Mouse (Mus musculus) heart, adult 2 months (tissue): ENCODE data around the gene Anp32e. TPM values are rescaled to one million over a fixed set of nuclear protein-coding genes. Genes with fewer than 3 reads are reported as not detected.

Source experiments
- DNase-seq, 2 experiments: peaks; one replicate each; pipeline ENCODE4 v3.0.0; 2021
- H3K27ac ChIP-seq: fragments of 200-600 bp; 2 replicates; pipeline ENCODE4 v1.8.1; 2022
- H3K27me3 ChIP-seq: fragments of 200-500 bp; 2 replicates; pipeline ENCODE4 v1.6.1; 2012; ENCODE audit warnings: mild to moderate bottlenecking, low read length, inconsistent platforms, mixed read lengths; ENCODE audit not compliant: control insufficient read depth, insufficient read depth
- H3K36me3 ChIP-seq: fragments of 200-500 bp; 2 replicates; pipeline ENCODE4 v1.6.1; 2012; ENCODE audit warnings: low read length, inconsistent platforms; ENCODE audit not compliant: control insufficient read depth, insufficient read depth
- H3K4me1 ChIP-seq: fragments of 200-500 bp; 2 replicates; pipeline ENCODE4 v1.6.1; 2011; ENCODE audit warnings: low read length; ENCODE audit not compliant: control insufficient read depth, insufficient read depth
- H3K4me3 ChIP-seq: fragments of 200-600 bp; 2 replicates; pipeline ENCODE4 v1.8.1; 2022
- H3K79me2 ChIP-seq: fragments of 200-500 bp; replicated peaks from 2 replicates; pipeline ENCODE4 v1.6.1; 2012; ENCODE audit warnings: mild to moderate bottlenecking, inconsistent platforms, low read length, moderate library complexity, mixed read lengths; ENCODE audit not compliant: control insufficient read depth, insufficient read depth
- H3K9ac ChIP-seq: fragments of 200-500 bp; 2 replicates; pipeline ENCODE4 v1.6.1; 2012; ENCODE audit warnings: low read depth, mild to moderate bottlenecking, control low read depth, inconsistent platforms, low read length, mixed read lengths
- CTCF ChIP-seq: fragments of 200-600 bp; IDR thresholded peaks from 2 replicates; pipeline ENCODE4 v1.8.1; 2022; ENCODE audit warnings: antibody characterized with exemption, mild to moderate bottlenecking, moderate library complexity
- EP300 ChIP-seq: fragments of 200-500 bp; IDR thresholded peaks from 2 replicates; pipeline ENCODE4 v1.6.1; 2011; ENCODE audit warnings: low read depth, low read length, control low read depth; ENCODE audit not compliant: insufficient read depth
- POLR2A ChIP-seq: fragments of 200-500 bp; IDR thresholded peaks from 2 replicates; pipeline ENCODE4 v1.6.1; 2011; ENCODE audit warnings: mild to moderate bottlenecking, low read depth, low read length, control low read depth; ENCODE audit not compliant: insufficient read depth
- WGBS: fragments of 180-500 bp; shearing (Covaris S2); methylation state at CpG from one replicate; pipeline ENCODE4 v1.1.7; 2018; 5-methylcytosine and 5-hydroxymethylcytosine counted together
- intact Hi-C: fragments of 180-260 bp; cut with DNase I; formaldehyde crosslinking; loops from one replicate; pipeline ENCODE4 v1.15.1; 2025
- polyA plus RNA-seq: library from polyadenylated mRNA; depleted of rRNA; stranded (reverse); fragments of >200 nt; gene quantifications from 2 replicates; pipeline ENCODE4 v1.2.3, GENCODE M21; 2012; rRNA removed
- total RNA-seq, 2 experiments: library from RNA; stranded (reverse); gene quantifications; 2 replicates each; pipeline ENCODE4 v1.2.3; 2021

Anp32e gene
- total and polyA plus RNA-seq, 3 experiments: 15.5 to 90.9 (median 83.0) TPM

DNA sequence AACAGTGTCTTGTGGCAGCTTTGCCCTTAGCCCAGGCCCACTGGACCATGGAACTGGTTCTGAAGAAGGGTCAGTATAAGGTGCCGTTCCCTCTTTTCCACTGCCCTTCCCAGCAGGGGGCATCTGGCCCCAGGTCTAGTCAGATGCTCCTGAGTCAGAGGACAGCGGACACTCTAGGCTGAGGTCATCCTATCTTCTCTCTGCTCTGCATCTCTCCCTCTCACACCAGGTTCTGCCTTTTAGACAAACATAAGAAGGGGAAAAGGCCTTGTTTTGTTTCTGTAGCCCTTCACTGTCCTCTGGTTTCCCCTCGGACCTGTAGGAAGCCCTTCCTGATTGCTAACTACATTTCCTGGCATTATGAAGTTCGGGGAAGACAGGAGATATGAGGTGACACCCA is 64.8 kb downstream of the Anp32e start:
- TF ChIP-seq CTCF (peak; percentile 59), POLR2A (no peak; the same call in 1 of the 2 replicates), EP300 (0 out of 2 replicates have a peak, but pooled peaks have one; percentile 42)
- peaks cover 24% of the 10 kb centered on the region for H3K4me1 ChIP-seq
- WGBS: 11% methylated on average over 4 of the region's 4 CpGs
- peaks cover 12% of the 10 kb centered on the region for H3K36me3 ChIP-seq
- intact Hi-C loops: loop anchor here (2.0 to 10.0 kb wide), 2 partner anchors 101 to 561 kb away; partner anchors contain the start of genes Aph1a, BC028528 and Txnip
- no peaks in the 10 kb centered on the region for H3K27me3 ChIP-seq
- peak overlapping the region; percentile 87 for H3K9ac ChIP-seq
- peak overlapping the region; percentile 67 for H3K4me3 ChIP-seq
- H3K79me2 ChIP-seq: no peaks in the 10 kb centered on the region
- peak; percentile 65 to 71 for DNase-seq
- H3K27ac ChIP-seq: peak overlapping the region; percentile 90

DNA sequence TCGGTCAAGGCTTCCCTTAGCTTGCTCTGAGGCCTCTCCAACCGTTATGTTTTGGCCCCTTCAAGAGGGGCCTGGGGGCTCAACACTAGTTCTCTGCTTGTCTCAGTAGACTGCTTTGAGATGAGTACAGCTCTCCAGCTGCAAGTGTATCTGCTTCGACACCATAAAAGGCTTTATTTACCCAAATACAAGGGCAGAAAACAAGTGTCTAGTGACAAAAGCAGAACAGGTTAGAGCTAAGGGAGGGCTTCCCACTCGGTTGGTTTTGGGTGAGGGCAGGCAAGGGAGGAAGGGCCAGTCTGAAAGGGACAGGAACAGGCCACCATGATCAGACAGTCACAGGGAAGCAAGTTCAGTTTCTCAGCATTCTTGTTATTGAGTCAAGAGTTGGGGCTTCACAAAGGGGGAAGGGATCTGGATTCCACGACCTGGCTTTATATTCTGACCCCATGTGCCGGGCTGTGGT is 65.4 kb downstream of the Anp32e start:
- H3K4me1 ChIP-seq: peaks cover 22% of the 10 kb centered on the region
- DNase-seq: peak in 1 of 2 experiments; percentile 59

DNA sequence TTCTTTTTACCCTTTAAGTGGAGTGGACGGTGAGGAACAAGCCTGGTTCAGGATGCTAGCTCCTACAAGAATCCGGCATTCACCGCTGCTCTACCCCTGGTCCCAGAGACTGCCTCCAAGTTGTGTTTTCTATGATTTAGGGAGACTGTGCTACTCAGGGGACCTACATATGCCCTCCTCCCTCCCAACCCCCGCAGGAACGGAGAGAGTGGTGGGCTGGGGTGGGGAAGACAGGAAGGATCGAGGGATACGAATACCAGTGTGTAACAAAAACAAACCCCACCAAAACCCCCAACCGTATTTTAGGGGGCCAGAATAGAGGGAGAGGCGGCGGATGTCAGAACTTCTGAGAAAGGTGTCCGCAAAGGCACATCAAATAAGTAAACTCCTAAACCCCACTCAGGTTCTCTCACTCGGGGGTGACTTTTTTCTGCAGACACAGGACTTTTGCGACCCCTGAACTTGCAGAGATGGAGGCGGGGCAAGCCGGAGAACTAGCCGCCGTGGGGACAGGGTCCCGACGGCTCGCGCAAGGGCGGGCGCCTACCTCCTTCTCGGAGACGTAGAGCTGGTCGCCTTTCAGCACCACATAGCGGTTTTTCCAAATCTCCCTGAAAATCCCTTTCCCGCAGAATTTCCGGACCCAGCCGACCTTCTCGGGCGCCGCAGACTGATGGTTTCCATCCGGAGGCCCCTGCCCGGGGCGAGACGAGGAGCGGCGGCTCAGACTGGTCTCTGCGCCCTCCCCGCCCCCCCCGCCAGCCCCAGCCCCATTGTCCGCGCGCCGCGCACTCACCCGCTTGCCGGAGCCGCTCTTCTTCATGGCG is 66.1 kb downstream of the Anp32e start:
- peak; percentile 68 to 74 for DNase-seq
- peak overlapping the region; percentile 67 for H3K4me3 ChIP-seq
- intact Hi-C loops: loop anchor here (2.0 to 10.0 kb wide), 2 partner anchors 102 to 560 kb away; partner anchors contain the start of genes Aph1a, BC028528 and Txnip
- H3K27me3 ChIP-seq: no peaks in the 10 kb centered on the region
- peak overlapping the region; percentile 90 for H3K27ac ChIP-seq
- peaks cover 10% of the 10 kb centered on the region for H3K36me3 ChIP-seq
- H3K9ac ChIP-seq: peak overlapping the region; percentile 87
- H3K4me1 ChIP-seq: peaks cover 20% of the 10 kb centered on the region
- TF ChIP-seq POLR2A (no peak), EP300 (no peak), CTCF (no peak)
- WGBS: 2% methylated on average over 49 of the region's 51 CpGs
- no peaks in the 10 kb centered on the region for H3K79me2 ChIP-seq

More for the DNA sequence above, 65.4 kb downstream of the Anp32e start:
- Histone ChIP-seq H3K9ac (peak overlapping the region; percentile 87), H3K36me3 (peaks cover 10% of the 10 kb centered on the region), H3K79me2 (no peaks in the 10 kb centered on the region), H3K27ac (peak overlapping the region; percentile 90), H3K4me3 (peak overlapping the region; percentile 67), H3K27me3 (no peaks in the 10 kb centered on the region)
- intact Hi-C loops: loop anchor here (2.0 to 10.0 kb wide), 2 partner anchors 102 to 560 kb away; partner anchors contain the start of genes Aph1a, BC028528 and Txnip
- 9% methylated on average over 6 of the region's 6 CpGs for WGBS
- TF ChIP-seq POLR2A (peak; percentile 6), CTCF (no peak), EP300 (0 out of 2 replicates have a peak, but pooled peaks have one; percentile 12)

DNA sequence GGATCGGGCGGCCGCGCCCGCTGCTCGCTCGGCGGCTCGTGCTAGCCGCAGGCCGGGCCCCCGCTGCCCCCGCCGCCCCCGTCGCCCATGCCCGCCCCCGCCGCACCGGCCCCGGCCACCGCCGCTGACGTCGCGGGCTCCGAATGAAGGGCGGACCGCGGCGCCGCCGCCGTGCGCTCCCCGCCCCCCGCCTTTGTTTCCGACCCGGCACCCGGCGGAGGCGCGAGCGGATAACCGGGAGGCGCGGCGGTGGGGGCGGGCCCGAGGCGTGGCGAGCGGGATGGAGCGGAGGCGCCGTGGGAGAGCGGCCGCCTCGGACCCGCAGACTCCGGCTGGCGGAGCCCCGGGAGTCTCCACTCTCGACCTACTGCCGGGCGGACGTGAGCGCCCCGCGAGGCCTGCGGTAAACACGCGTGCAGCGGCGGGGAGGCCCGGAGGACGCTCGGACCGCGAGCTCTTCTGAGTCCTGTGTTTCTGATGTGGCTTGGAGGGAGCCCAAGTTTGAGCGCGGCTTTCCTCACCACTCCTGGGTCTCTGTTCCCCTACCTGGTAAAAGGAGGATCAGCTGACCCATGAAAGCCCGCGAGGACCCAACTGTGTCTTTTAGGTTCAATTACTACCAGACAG is 66.9 kb downstream of the Anp32e start, which contains the start of gene Plekho1:
Gene Plekho1 (minus strand): TSS at position 200 of the 627 bp plus-strand sequence.
- WGBS: 0% methylated on average over 74 of the region's 84 CpGs
- H3K4me1 ChIP-seq: peaks cover 22% of the 10 kb centered on the region
- H3K27me3 ChIP-seq: no peaks in the 10 kb centered on the region
- TF ChIP-seq CTCF (peak; percentile 45), POLR2A (peak; percentile 45), EP300 (no peak)
- intact Hi-C loops: loop anchor here (2.0 to 10.0 kb wide), 2 partner anchors 103 to 559 kb away; partner anchors contain the start of genes Aph1a, BC028528 and Txnip
- H3K27ac ChIP-seq: peak within 1 kb of the TSS; percentile 90
- peak; percentile 88 to 89 for DNase-seq
- peak within 1 kb of the TSS; percentile 67 for H3K4me3 ChIP-seq
- H3K36me3 ChIP-seq: peaks cover 10% of the 10 kb centered on the region
- H3K79me2 ChIP-seq: no peaks in the 10 kb centered on the region
- H3K9ac ChIP-seq: peak within 1 kb of the TSS; percentile 87

DNA sequence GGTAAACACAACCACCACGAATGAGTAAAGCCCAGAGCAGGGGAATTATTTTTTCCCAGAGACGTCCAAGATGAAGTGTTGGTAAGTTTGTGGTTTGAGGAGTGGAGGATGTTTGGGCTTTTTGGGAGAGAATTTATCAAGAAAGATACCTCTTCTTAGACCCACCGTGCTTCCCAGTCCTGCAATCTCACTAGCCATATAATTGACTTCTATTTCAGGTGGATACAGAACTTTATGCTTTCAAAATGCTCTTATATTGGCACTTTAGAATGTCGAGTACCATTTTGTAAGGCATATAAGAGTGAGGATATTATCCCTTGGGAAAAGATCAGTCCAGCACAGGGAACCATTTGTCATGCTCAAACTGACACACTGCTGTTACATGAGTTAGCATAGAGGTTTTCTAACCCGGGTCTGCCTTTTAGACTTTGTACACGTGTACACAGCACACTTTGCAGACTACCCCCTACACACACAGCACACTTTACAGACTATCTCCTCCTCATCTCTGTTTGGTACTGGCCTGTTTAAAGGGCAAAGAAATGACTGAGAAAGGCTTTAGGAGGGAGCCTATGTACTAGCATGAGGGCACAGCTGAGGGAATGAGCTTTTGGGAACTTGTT is 67.5 kb downstream of the Anp32e start:
- TF ChIP-seq POLR2A (no peak), EP300 (no peak), CTCF (no peak)
- H3K4me3 ChIP-seq: peak overlapping the region; percentile 67
- no peaks in the 10 kb centered on the region for H3K27me3 ChIP-seq
- no peaks in the 10 kb centered on the region for H3K79me2 ChIP-seq
- no peak for DNase-seq
- peaks cover 25% of the 10 kb centered on the region for H3K4me1 ChIP-seq
- H3K36me3 ChIP-seq: peaks cover 5% of the 10 kb centered on the region
- H3K9ac ChIP-seq: peak overlapping the region; percentile 87
- intact Hi-C loops: loop anchor here (10.0 kb wide), 1 partner anchor 558 kb away; the partner anchor contains the start of gene Txnip
- H3K27ac ChIP-seq: peak overlapping the region; percentile 90
- WGBS: 10% methylated on average over 6 of the region's 6 CpGs

Other genes with a start within 250 kb of the Anp32e start
- gene Adamtsl4, start 241.3 kb upstream of the Anp32e start, total RNA-seq: 10 to 100 TPM; 39.2 to 51.4 TPM
- 36.2 and 46.2 TPM in 2 replicates for gene Adamtsl4, start 241.3 kb upstream of the Anp32e start, polyA plus RNA-seq
- gene Ecm1, start 189.7 kb upstream of the Anp32e start, total RNA-seq: 10 to 100 TPM; 54.4 to 61.9 TPM
- gene Ecm1, start 189.7 kb upstream of the Anp32e start, polyA plus RNA-seq: 173 and 200 TPM in 2 replicates
- gene Tars2, start 169.0 kb upstream of the Anp32e start, total RNA-seq: 10 to 100 TPM; 42.1 to 45.3 TPM
- gene Tars2, start 169.0 kb upstream of the Anp32e start, polyA plus RNA-seq: 31.3 and 54.4 TPM in 2 replicates
- 10 to 100 TPM; 35.5 to 47.7 TPM for gene Rprd2, start 110.4 kb upstream of the Anp32e start, total RNA-seq
- 12.1 and 13.9 TPM in 2 replicates for gene Rprd2, start 110.4 kb upstream of the Anp32e start, polyA plus RNA-seq
- gene Prpf3, start 73.4 kb upstream of the Anp32e start, total RNA-seq: 10 to 100 TPM; 19.4 to 24.0 TPM
- 9.3 and 13.2 TPM in 2 replicates for gene Prpf3, start 73.4 kb upstream of the Anp32e start, polyA plus RNA-seq
- gene Mrps21, start 57.7 kb upstream of the Anp32e start, total RNA-seq: 100 to 1,000 TPM; 314 to 350 TPM
- gene Mrps21, start 57.7 kb upstream of the Anp32e start, polyA plus RNA-seq: 174 and 218 TPM in 2 replicates
- gene Ciart, start 47.0 kb upstream of the Anp32e start, total RNA-seq: 10 to 100 TPM in 1 of 2 experiments, 1 to 10 TPM in 1; 5.1 to 27.0 TPM
- gene Ciart, start 47.0 kb upstream of the Anp32e start, polyA plus RNA-seq: 5.0 and 7.7 TPM in 2 replicates
- gene BC028528, start 37.2 kb upstream of the Anp32e start, total RNA-seq: 1 to 10 TPM; 8.5 to 9.0 TPM
- 14.5 and 29.8 TPM in 2 replicates for gene BC028528, start 37.2 kb upstream of the Anp32e start, polyA plus RNA-seq
- gene Aph1a, start 35.3 kb upstream of the Anp32e start, total RNA-seq: 100 to 1,000 TPM in 1 of 2 experiments, 10 to 100 TPM in 1; 99.9 to 121 TPM
- gene Aph1a, start 35.3 kb upstream of the Anp32e start, polyA plus RNA-seq: 98.7 and 120 TPM in 2 replicates
- 100 to 1,000 TPM; 146 to 208 TPM for gene Car14, start 24.6 kb upstream of the Anp32e start, total RNA-seq
- 227 and 279 TPM in 2 replicates for gene Car14, start 24.6 kb upstream of the Anp32e start, polyA plus RNA-seq
- 10 to 100 TPM; 65.4 to 67.5 TPM for gene Plekho1, start 66.8 kb downstream of the Anp32e start, total RNA-seq
- 82.8 and 110 TPM in 2 replicates for gene Plekho1, start 66.8 kb downstream of the Anp32e start, polyA plus RNA-seq
- gene Vps45, start 129.2 kb downstream of the Anp32e start, total RNA-seq: 10 to 100 TPM; 23.0 to 24.5 TPM
- 4.3 and 7.1 TPM in 2 replicates for gene Vps45, start 129.2 kb downstream of the Anp32e start, polyA plus RNA-seq
- gene Otud7b, start 175.3 kb downstream of the Anp32e start, total RNA-seq: 10 to 100 TPM; 46.0 to 57.4 TPM
- 10.9 and 15.8 TPM in 2 replicates for gene Otud7b, start 175.3 kb downstream of the Anp32e start, polyA plus RNA-seq
- gene Mtmr11, start 232.8 kb downstream of the Anp32e start, total RNA-seq: 1 to 10 TPM; 2.1 to 3.5 TPM
- gene Mtmr11, start 232.8 kb downstream of the Anp32e start, polyA plus RNA-seq: 5.5 and 11.7 TPM in 2 replicates
- 10 to 100 TPM; 15.7 to 16.5 TPM for gene Sf3b4, start 243.1 kb downstream of the Anp32e start, total RNA-seq
- 19.2 and 23.0 TPM in 2 replicates for gene Sf3b4, start 243.1 kb downstream of the Anp32e start, polyA plus RNA-seq